Mouse (Mus musculus): Measurements from ENCODE around the gene Clpb. TPM values are rescaled to one million over a fixed set of nuclear protein-coding genes. Genes with fewer than 3 reads are reported as not detected.

Clpb gene
- total RNA-seq, 2 experiments from 2014 or later, result 0.38 to 10.5 TPM

DNA sequence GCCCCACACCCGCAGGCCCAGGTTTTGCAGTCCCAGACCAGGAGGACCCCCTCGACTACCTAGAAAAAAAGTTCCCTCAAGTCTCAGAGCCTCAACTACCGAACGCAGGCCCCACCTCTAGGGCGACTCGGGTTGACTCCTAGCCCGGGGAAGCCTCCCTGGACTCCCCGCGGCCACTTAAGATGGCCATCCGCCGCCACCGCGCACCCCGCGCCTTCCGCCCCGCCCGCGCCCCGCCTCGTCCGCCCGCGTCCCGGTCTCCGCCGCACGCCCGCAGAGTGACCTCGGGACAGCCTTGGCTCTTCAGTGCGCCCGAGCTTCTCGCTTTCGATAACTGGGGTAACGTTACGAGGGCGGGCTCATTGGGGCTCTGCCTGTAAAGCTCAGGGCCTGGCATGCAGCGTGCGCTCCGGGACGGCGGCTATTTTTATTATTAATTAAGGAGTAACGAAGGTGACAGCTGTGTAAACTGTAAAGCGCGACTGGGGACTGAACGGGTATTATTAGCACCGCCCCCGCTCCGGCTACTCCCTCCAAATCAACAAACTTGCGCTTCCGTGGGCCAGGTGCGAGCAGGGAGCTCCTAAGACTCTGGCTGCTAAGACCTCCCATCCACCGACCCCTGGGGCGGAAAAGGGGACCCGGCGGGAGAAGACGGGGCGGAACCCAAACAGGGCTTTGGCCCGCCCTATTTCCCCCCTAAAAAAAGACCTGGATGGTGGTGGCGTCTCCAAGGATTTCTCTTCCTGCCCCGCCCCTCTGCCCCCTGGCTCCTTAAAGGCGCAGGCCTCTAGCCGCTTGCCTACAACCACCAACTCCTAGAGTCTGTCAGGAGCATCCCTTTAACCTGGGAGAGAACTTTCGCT is 174.4 kb downstream of the Clpb start, which contains the start of gene Inppl1:
Gene Inppl1, minus strand, starts transcription at position 624 of the 866 bp plus-strand sequence.
- ATAC-seq (replicated peaks; ENCODE audit: low FRiP score, poor library complexity, severe bottlenecking), result no peak

DNA sequence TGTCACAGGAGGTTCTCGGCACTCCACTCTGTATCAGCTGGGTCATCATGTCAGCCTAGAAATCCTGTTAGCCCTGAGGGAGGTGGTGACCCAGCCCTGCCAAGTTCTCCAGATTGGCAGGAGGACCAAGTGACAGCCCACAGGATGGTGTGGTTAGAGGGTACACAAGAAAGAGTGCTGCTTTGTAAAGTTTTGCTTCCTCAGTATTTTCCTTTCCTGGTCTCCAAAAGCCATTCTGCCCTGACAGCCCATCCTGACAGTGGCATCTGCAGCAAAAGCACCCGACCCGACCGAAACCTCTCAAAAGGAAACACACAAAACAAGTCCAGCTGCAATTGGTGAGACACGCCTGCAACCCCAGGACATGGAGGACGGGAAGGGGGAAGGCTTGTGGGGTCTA is 180.8 kb downstream of the Clpb start:
- no peak for ATAC-seq (replicated peaks; ENCODE audit: low FRiP score, poor library complexity, severe bottlenecking)

Other genes starting within 250 kb of the Clpb start
- 17.5 and 18.6 TPM in 2 replicates for gene Pde2a, start 241.9 kb upstream of the Clpb start, total RNA-seq (2015; ENCODE audit: low replicate concordance)
- 13.0 and 16.4 TPM in 2 replicates for gene Pde2a, start 241.9 kb upstream of the Clpb start, total RNA-seq (2017; ENCODE audit: low replicate concordance)
- not detected in 2 replicates for gene Art2b, start 78.0 kb upstream of the Clpb start, total RNA-seq (2015; ENCODE audit: low replicate concordance)
- 0.14 TPM in 1 of 2 replicates, not detected in the other for gene Art2b, start 78.0 kb upstream of the Clpb start, total RNA-seq (2017; ENCODE audit: low replicate concordance)
- gene Phox2a, start 154.7 kb downstream of the Clpb start, total RNA-seq (2015; ENCODE audit: low replicate concordance), result not detected in 2 replicates
- gene Phox2a, start 154.7 kb downstream of the Clpb start, total RNA-seq (2017; ENCODE audit: low replicate concordance), result not detected in 2 replicates
- 0.58 and 5.6 TPM in 2 replicates for gene Inppl1, start 174.6 kb downstream of the Clpb start, total RNA-seq (2015; ENCODE audit: low replicate concordance)
- gene Inppl1, start 174.6 kb downstream of the Clpb start, total RNA-seq (2017; ENCODE audit: low replicate concordance), result 1.4 and 18.0 TPM in 2 replicates
- gene Folr2, start 193.6 kb downstream of the Clpb start, total RNA-seq (2015; ENCODE audit: low replicate concordance), result 3.6 TPM in 1 of 2 replicates, not detected in the other
- gene Folr2, start 193.6 kb downstream of the Clpb start, total RNA-seq (2017; ENCODE audit: low replicate concordance), result not detected in 2 replicates
- gene Anapc15, start 200.1 kb downstream of the Clpb start, total RNA-seq (2015; ENCODE audit: low replicate concordance), result 14.2 and 28.4 TPM in 2 replicates
- 18.6 and 19.5 TPM in 2 replicates for gene Anapc15, start 200.1 kb downstream of the Clpb start, total RNA-seq (2017; ENCODE audit: low replicate concordance)
- not detected in 2 replicates for gene Folr1, start 207.2 kb downstream of the Clpb start, total RNA-seq (2015; ENCODE audit: low replicate concordance)
- not detected in 2 replicates for gene Folr1, start 207.2 kb downstream of the Clpb start, total RNA-seq (2017; ENCODE audit: low replicate concordance)
- gene Lamtor1, start 242.3 kb downstream of the Clpb start, total RNA-seq (2015; ENCODE audit: low replicate concordance), result 35.0 and 36.6 TPM in 2 replicates
- gene Lamtor1, start 242.3 kb downstream of the Clpb start, total RNA-seq (2017; ENCODE audit: low replicate concordance), result 26.2 and 28.0 TPM in 2 replicates
- gene Tomt, start 242.7 kb downstream of the Clpb start, total RNA-seq (2015; ENCODE audit: low replicate concordance), result not detected in 2 replicates
- gene Tomt, start 242.7 kb downstream of the Clpb start, total RNA-seq (2017; ENCODE audit: low replicate concordance), result 0.56 TPM in 1 of 2 replicates, not detected in the other

Data from erythroblast, adult 5-6 weeks (primary cell).